In genomic region chr3:29739292-29739691, GRCm38 (mm10) we compare ENCODE assay signal across 9 mouse cellular contexts.
DNase-seq lines count a peak whose midpoint lies in the region; ATAC-seq and TF ChIP-seq lines count a peak whose summit lies in the region.
"Had no signal": no experiment of that assay in that cellular context is flagged by ENCODE, and none has a peak within 500 bp of the region (broad histone marks: within the 10 kb centered on the region; RNA-seq: fewer than 3 reads in every experiment).

No protein-coding gene starts in this region.

- WGBS in forebrain, postnatal 0 days = 24% methylated on average over 5 of the region's 5 CpGs
- 24% methylated on average over 5 of the region's 5 CpGs for WGBS in forebrain, embryonic 12.5 days
- 27% methylated on average over 5 of the region's 5 CpGs for WGBS in lung, adult 2 months

- H3K27ac ChIP-seq in forebrain, postnatal 0 days (ENCODE audit: low read depth, low read length) = no peak overlapping the region
- H3K27ac ChIP-seq in forebrain, embryonic 12.5 days = no peak overlapping the region
- H3K27ac ChIP-seq in ES-E14 (ENCODE audit: insufficient read depth, low read depth, low read length, poor library complexity, severe bottlenecking) = no peak overlapping the region

- H3K9me3 ChIP-seq in forebrain, postnatal 0 days (ENCODE audit: low read length) = no peaks in the 10 kb centered on the region
- H3K9me3 ChIP-seq in forebrain, embryonic 12.5 days = no peaks in the 10 kb centered on the region
- H3K9me3 ChIP-seq in ES-E14 (ENCODE audit: control insufficient read depth, insufficient read depth, low read depth, low read length) = no peaks in the 10 kb centered on the region

- H3K27me3 ChIP-seq in forebrain, postnatal 0 days (ENCODE audit: insufficient read depth, low read length) = no peaks in the 10 kb centered on the region
- H3K27me3 ChIP-seq in forebrain, embryonic 12.5 days = no peaks in the 10 kb centered on the region

- no peak for ATAC-seq in forebrain, postnatal 0 days
- no peak for ATAC-seq in forebrain, embryonic 12.5 days (ENCODE audit: low FRiP score)

- in situ Hi-C loops in ES-E14 (cut with MboI; ENCODE audit: low sequenced_read_pairs in 2 of 2, unreplicated experiment in 2 of 2) = loop anchor here in 1 of 2 experiments (25.0 kb wide), 1 partner anchor 702 kb away; no protein-coding TSS in a partner anchor

- H3K4me2 ChIP-seq in forebrain, postnatal 0 days (ENCODE audit: low read depth) = no peak overlapping the region
- H3K4me2 ChIP-seq in forebrain, embryonic 12.5 days = no peak overlapping the region

- H3K36me3 ChIP-seq in forebrain, postnatal 0 days (ENCODE audit: insufficient read depth) = no peaks in the 10 kb centered on the region
- H3K36me3 ChIP-seq in forebrain, embryonic 12.5 days (replicated peaks) = no peaks in the 10 kb centered on the region
- no peaks in the 10 kb centered on the region for H3K36me3 ChIP-seq in ES-E14 (ENCODE audit: control insufficient read depth, insufficient read depth, low read length, poor library complexity, severe bottlenecking)

- H3K9ac ChIP-seq in forebrain, postnatal 0 days = no peak overlapping the region
- H3K9ac ChIP-seq in forebrain, embryonic 12.5 days = no peak overlapping the region
- no peak overlapping the region for H3K9ac ChIP-seq in ES-E14 (ENCODE audit: insufficient read depth, low read depth, low read length, poor library complexity, severe bottlenecking)

- H3K4me1 ChIP-seq in forebrain, postnatal 0 days (ENCODE audit: insufficient read depth) = no peaks in the 10 kb centered on the region
- H3K4me1 ChIP-seq in forebrain, embryonic 12.5 days = no peaks in the 10 kb centered on the region
- no peaks in the 10 kb centered on the region for H3K4me1 ChIP-seq in ES-E14 (ENCODE audit: control insufficient read depth in 2 of 2, insufficient read depth in 2 of 2, low read length in 2 of 2, poor library complexity in 1 of 2)
- H3K4me1 ChIP-seq in lung, adult 2 months (ENCODE audit: control insufficient read depth, insufficient read depth, low read length) = no peaks in the 10 kb centered on the region

- peak; percentile 68 for TF ChIP-seq CTCF in forebrain, postnatal 0 days (IDR thresholded peaks at IDR 0.05; ENCODE audit: low read depth)
- peak; percentile 11; the same call in 1 of the 2 replicates for TF ChIP-seq CTCF in lung, adult 2 months (IDR thresholded peaks at IDR 0.05; ENCODE audit: insufficient read depth, low read length)

- TF ChIP-seq POLR2A in lung, adult 2 months (IDR thresholded peaks at IDR 0.05; ENCODE audit: borderline replicate concordance, extremely low read depth, low read depth, low read length) = no peak

- no peak overlapping the region for H3K4me3 ChIP-seq in forebrain, postnatal 0 days (ENCODE audit: low read depth, low read length)
- H3K4me3 ChIP-seq in forebrain, embryonic 12.5 days (replicated peaks) = no peak overlapping the region
- no peak overlapping the region for H3K4me3 ChIP-seq in ES-E14 (ENCODE audit: insufficient read depth in 1 of 2, low read depth in 1 of 2, low read length in 2 of 2, poor library complexity in 1 of 2, severe bottlenecking in 1 of 2)
- H3K4me3 ChIP-seq in lung, adult 2 months (replicated peaks; ENCODE audit: extremely low read depth, low read depth, low read length) = no peak overlapping the region

- DNase-seq in forebrain, postnatal 0 days = peak; percentile 55
- DNase-seq in layer of hippocampus, postnatal 10 days (ENCODE audit: low spot score in 2 of 2) = peak; percentile 21 to 39
- DNase-seq in layer of hippocampus, postnatal 25 days (ENCODE audit: extremely low spot score in 1 of 2, low spot score in 1 of 2) = no peak
- peak; percentile 27 for DNase-seq in ES-E14 (ENCODE audit: low read depth, low spot score)
- no peak for DNase-seq in lung, adult 2 months
- no peak for DNase-seq in cerebellum, adult 9-10 months
- no peak for DNase-seq in thymus, postnatal 14 days
- DNase-seq: spleen, adult 18-20 months had no signal

TF ChIP-seq in ES-E14, 5 proteins besides CTCF, POLR2A, EP300 and RAD21:
- TF ChIP-seq ZNF384 (IDR thresholded peaks at IDR 0.05; ENCODE audit: low read depth, low read length) = peak; percentile 31; the same call in 1 of the 2 replicates
- no peak for TF ChIP-seq CHD2 (IDR thresholded peaks at IDR 0.05; ENCODE audit: low read depth, low read length)
- peak; percentile 24; the same call in 1 of the 2 replicates for TF ChIP-seq ZC3H11A (IDR thresholded peaks at IDR 0.05; ENCODE audit: borderline replicate concordance, low read depth, low read length)

Comparison
In these comparisons a context has a peak if more than half of its experiments do, and no peak if none do; other contexts are left out.
1. DNase-seq: peak in forebrain, postnatal 0 days (single experiment), layer of hippocampus, postnatal 10 days (2 of 2) and ES-E14 (single experiment); none in layer of hippocampus, postnatal 25 days (0 of 2), lung, adult 2 months (single experiment), cerebellum, adult 9-10 months (single experiment) and thymus, postnatal 14 days (single experiment).